Mouse (Mus musculus) c-Kit-positive CD71-positive TER-119-negative erythroid progenitor cells, embryonic 14.5 days (primary cell): ENCODE results near the gene Gm6205.
"Not testable (repeated sequence)": the region's sequence is repeated elsewhere in the genome, so short reads cannot be mapped to it uniquely, and the experiment has no call there.

Source experiments
- DNase-seq: peaks from one replicate; pipeline ENCODE4 v3.0.0-alpha.2; 2013; ENCODE audit warnings: low read depth

Gm6205 gene

GRCm38 (mm10) chr5:94648082-94648481 lies at the start of gene Gm6205:
TSS of gene Gm6205 (plus strand) at chr5:94648382.
- not testable (repeated sequence) for DNase-seq

- not testable (repeated sequence) for DNase-seq
Measured at GRCm38 (mm10) chr5:94616242-94616641, 31.9 kb upstream of the Gm6205 start, which contains the start of gene Gm3147. TSS of gene Gm3147 (minus strand) at chr5:94616342.

DNA sequence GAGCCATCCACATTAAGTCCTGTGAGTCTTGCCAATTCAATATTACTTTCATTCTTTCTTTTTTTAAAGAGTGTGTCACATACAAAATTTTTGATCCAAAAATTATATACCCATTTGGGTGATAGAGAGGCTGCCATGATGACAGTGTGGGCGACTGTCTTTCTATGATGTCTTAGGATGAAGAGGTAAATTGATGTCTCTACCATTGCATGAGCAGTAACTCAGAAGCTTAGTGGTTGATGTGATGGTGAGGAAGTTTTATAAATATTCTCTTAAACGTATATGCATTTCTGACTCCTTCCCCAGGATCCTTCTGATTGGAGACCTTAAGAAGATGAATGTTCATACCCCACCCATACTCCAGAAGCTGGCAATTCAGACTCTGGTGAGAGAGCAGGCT lies 24.5 kb upstream of the Gm6205 start, which contains the start of gene Gm6509:
TSS of gene Gm6509 (plus strand) at position 301 of the 400 bp plus-strand sequence.
- not testable (repeated sequence) for DNase-seq
